Comparison of ENCODE assay signal across 19 mouse cellular contexts in genomic region chr19:9146214-9146613, GRCm38 (mm10). TPM values are rescaled to one million over a fixed set of nuclear protein-coding genes. Genes with fewer than 3 reads are reported as not detected.
"Had no signal": no experiment of that assay in that cellular context is flagged by ENCODE, and none has a peak within 500 bp of the region (broad histone marks: within the 10 kb centered on the region; RNA-seq: fewer than 3 reads in every experiment).

No protein-coding gene starts in this region.

- H3K9me3 ChIP-seq: limb, embryonic 10.5 days; liver, embryonic 15.5 days; midbrain, embryonic 10.5 days; midbrain, embryonic 15.5 days; neural tube, embryonic 13.5 days; stomach, embryonic 15.5 days had no signal

- H3K36me3 ChIP-seq: limb, embryonic 10.5 days; liver, embryonic 15.5 days; midbrain, embryonic 10.5 days; midbrain, embryonic 15.5 days; neural tube, embryonic 13.5 days; stomach, embryonic 15.5 days had no signal

- H3K4me1 ChIP-seq: limb, embryonic 10.5 days; liver, embryonic 15.5 days; midbrain, embryonic 10.5 days; midbrain, embryonic 15.5 days; neural tube, embryonic 13.5 days; stomach, embryonic 15.5 days had no signal

- H3K4me3 ChIP-seq: limb, embryonic 10.5 days; liver, embryonic 15.5 days; midbrain, embryonic 10.5 days; midbrain, embryonic 15.5 days; neural tube, embryonic 13.5 days; stomach, embryonic 15.5 days had no signal

- H3K27me3 ChIP-seq: liver, embryonic 15.5 days; midbrain, embryonic 15.5 days; neural tube, embryonic 13.5 days; stomach, embryonic 15.5 days had no signal

- H3K9ac ChIP-seq: liver, embryonic 15.5 days; midbrain, embryonic 15.5 days; neural tube, embryonic 13.5 days; stomach, embryonic 15.5 days had no signal

- H3K27ac ChIP-seq: limb, embryonic 10.5 days; liver, embryonic 15.5 days; midbrain, embryonic 10.5 days; midbrain, embryonic 15.5 days; neural tube, embryonic 13.5 days; stomach, embryonic 15.5 days had no signal

- DNase-seq: kidney, adult 18-20 months; kidney, postnatal 25 days; lung, adult 2 months; lung, postnatal 36 days; right cerebral cortex, postnatal 14 days; thymus, postnatal 4 days had no signal

RNA-seq across cellular contexts. Expression of gene Scgb1a1, which starts 58.5 kb away (rescaled TPM):
- total RNA-seq: layer of hippocampus, adult 18-20 months; layer of hippocampus, postnatal 10 days; left cerebral cortex, postnatal 10 days; megakaryocyte progenitor cell, adult 5-6 weeks had no signal
- polyA plus RNA-seq: kidney, embryonic 14.5 days; limb, embryonic 10.5 days; limb, embryonic 14.5 days; liver, embryonic 11.5 days; liver, embryonic 15.5 days; midbrain, embryonic 10.5 days; midbrain, embryonic 15.5 days; neural tube, embryonic 13.5 days; stomach, embryonic 15.5 days had no signal
